Mouse (Mus musculus): ENCODE measurements at regions not wholly inside any gene's neighbourhood (a gene's known extent, or its start where the extent isn't known, plus 50 kb on each side); places are given as distances from the start of the nearest gene placed in this dataset.

- no peak for DNase-seq
Measured at GRCm38 (mm10) chrX:105346420-105346819, 153.2 kb upstream of the Cypt2 start.

- DNase-seq: no peak
Measured at GRCm38 (mm10) chrX:105366284-105366683, 133.3 kb upstream of the Cypt2 start.

GRCm38 (mm10) chrX:105367979-105368378 is 131.6 kb upstream of the Cypt2 start:
- no peak for DNase-seq

GRCm38 (mm10) chrX:105390506-105390905 is 109.1 kb upstream of the Cypt2 start:
- no peak for DNase-seq

- no peak for DNase-seq
Measured at GRCm38 (mm10) chrX:105391029-105391428, 108.5 kb upstream of the Cypt2 start.

- DNase-seq: peak; percentile 1
Measured at GRCm38 (mm10) chrX:105391680-105392462, 107.7 kb upstream of the Cypt2 start.

GRCm38 (mm10) chrX:105393259-105393658 is 106.3 kb upstream of the Cypt2 start:
- no peak for DNase-seq

- DNase-seq: no peak
Measured at GRCm38 (mm10) chrX:105413351-105413750, 86.2 kb upstream of the Cypt2 start.

GRCm38 (mm10) chrX:105420976-105421375 is 78.6 kb upstream of the Cypt2 start:
- no peak for DNase-seq

Small RNA genes in the stretch of these regions (microRNA-seq; reads per million reads assigned to microRNA genes)
- 14.4 to 17.9 reads per million in 2 experiments for gene Mir325
